Mouse (Mus musculus) heart, embryonic 16.5 days (tissue): ENCODE results near the gene Cttnbp2nl. TPM values are rescaled to one million over a fixed set of nuclear protein-coding genes. Genes with fewer than 3 reads are reported as not detected.

Experiments
- ATAC-seq: fragments of 200-750 bp; cut with Nextera tagmentation; replicated peaks from 2 replicates; pipeline ENCODE4 v1.8.0; 2017; ENCODE audit warnings: moderate number of reproducible peaks; ENCODE audit not compliant: insufficient read depth, low FRiP score; ENCODE audit errors: extremely low read depth
- H3K27ac ChIP-seq: fragments of 300-500 bp; sonication (generic); 2 replicates; pipeline ENCODE4 v1.5.1; 2014; ENCODE audit warnings: mild to moderate bottlenecking, low read length, control low read depth, moderate library complexity
- H3K27me3 ChIP-seq: fragments of 300-500 bp; sonication (generic); 2 replicates; pipeline ENCODE4 v1.6.1; 2014; ENCODE audit warnings: low read length, mixed read lengths; ENCODE audit not compliant: control insufficient read depth, insufficient read depth
- H3K36me3 ChIP-seq: fragments of 300-500 bp; sonication (generic); 2 replicates; pipeline ENCODE4 v1.6.1; 2014; ENCODE audit not compliant: control insufficient read depth, insufficient read depth
- H3K4me1 ChIP-seq: fragments of 300-500 bp; sonication (generic); 2 replicates; pipeline ENCODE4 v1.6.1; 2014; ENCODE audit warnings: low read length, mixed read lengths; ENCODE audit not compliant: control insufficient read depth, insufficient read depth
- H3K4me2 ChIP-seq: fragments of 300-500 bp; sonication (generic); 2 replicates; pipeline ENCODE4 v1.6.1; 2014; ENCODE audit warnings: low read depth, mild to moderate bottlenecking, control low read depth, low read length
- H3K4me3 ChIP-seq: fragments of 300-500 bp; sonication (generic); 2 replicates; pipeline ENCODE4 v1.5.1; 2014; ENCODE audit warnings: mild to moderate bottlenecking, control low read depth, low read length
- H3K9ac ChIP-seq: fragments of 300-500 bp; sonication (generic); 2 replicates; pipeline ENCODE4 v1.6.1; 2014; ENCODE audit warnings: low read length, control low read depth
- H3K9me3 ChIP-seq: fragments of 300-500 bp; sonication (generic); replicated peaks from 2 replicates; pipeline ENCODE4 v1.6.1; 2016; ENCODE audit warnings: low read length; ENCODE audit not compliant: control insufficient read depth
- WGBS: fragments of 180-500 bp; shearing (Covaris S2); extraction: QIAGEN DNeasy Blood & Tissue Kit; methylation state at CpG from one replicate; pipeline ENCODE4 v1.1.7; 2014; 5-methylcytosine and 5-hydroxymethylcytosine counted together
- polyA plus RNA-seq: library from polyadenylated mRNA; unstranded; fragments of >200 nt; fragmentation: Nextera tagmentation; extraction: Ambion mirVana; gene quantifications from 2 replicates; pipeline ENCODE4 v1.2.1, GENCODE M21; 2015

Gene Cttnbp2nl
- polyA plus RNA-seq, 1 experiment from 2014 or later = 19.4 TPM

GRCm38 (mm10) chr3:105090147-105090546, 37.2 kb upstream of the Cttnbp2nl start:
- Histone ChIP-seq H3K9me3 (no peaks in the 10 kb centered on the region), H3K36me3 (no peaks in the 10 kb centered on the region), H3K4me1 (no peaks in the 10 kb centered on the region), H3K4me3 (no peak overlapping the region), H3K27me3 (no peaks in the 10 kb centered on the region), H3K27ac (no peak overlapping the region), H3K9ac (no peak overlapping the region), H3K4me2 (no peak overlapping the region)
- WGBS = 81% methylated on average over 7 of the region's 7 CpGs
- ATAC-seq = no peak

DNA sequence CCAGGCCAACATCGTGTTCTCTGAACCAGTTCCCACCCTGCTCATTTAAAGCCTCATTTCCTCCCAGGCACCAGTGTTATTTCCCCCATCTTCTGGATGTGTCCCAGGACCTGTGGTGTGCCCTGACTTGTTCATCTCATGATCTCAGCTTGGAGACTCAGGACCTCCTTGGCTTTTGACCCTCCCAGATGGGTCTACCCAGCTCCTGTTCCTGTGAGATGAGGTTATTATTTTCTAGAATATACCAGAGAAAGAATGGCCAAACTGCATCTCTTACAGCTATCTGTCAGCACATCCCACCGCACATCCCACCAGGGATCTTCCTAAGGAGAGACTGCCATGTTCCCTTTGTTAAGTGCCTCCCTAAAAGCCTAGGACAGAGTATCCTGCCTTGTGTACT, 35.7 kb upstream of the Cttnbp2nl start:
- Histone ChIP-seq H3K27me3 (no peaks in the 10 kb centered on the region), H3K27ac (no peak overlapping the region), H3K4me3 (no peak overlapping the region), H3K4me2 (no peak overlapping the region), H3K4me1 (no peaks in the 10 kb centered on the region), H3K36me3 (no peaks in the 10 kb centered on the region), H3K9ac (no peak overlapping the region), H3K9me3 (no peaks in the 10 kb centered on the region)
- ATAC-seq = no peak
- 59% methylated on average over 2 of the region's 2 CpGs for WGBS

- H3K4me3 ChIP-seq = no peak overlapping the region
- no peak overlapping the region for H3K27ac ChIP-seq
- no peaks in the 10 kb centered on the region for H3K36me3 ChIP-seq
- H3K4me1 ChIP-seq = no peaks in the 10 kb centered on the region
- H3K4me2 ChIP-seq = no peak overlapping the region
- no peak overlapping the region for H3K9ac ChIP-seq
- no peaks in the 10 kb centered on the region for H3K27me3 ChIP-seq
- H3K9me3 ChIP-seq = no peaks in the 10 kb centered on the region
- WGBS = 46% methylated on average over 3 of the region's 3 CpGs
- ATAC-seq = peak; percentile 60
Measured at GRCm38 (mm10) chr3:105087344-105087743, 34.4 kb upstream of the Cttnbp2nl start.

- no peak overlapping the region for H3K27ac ChIP-seq
- H3K27me3 ChIP-seq = no peaks in the 10 kb centered on the region; the same call in 1 of the 2 replicates
- H3K9me3 ChIP-seq = no peaks in the 10 kb centered on the region
- H3K4me2 ChIP-seq = no peak overlapping the region
- no peak overlapping the region for H3K9ac ChIP-seq
- ATAC-seq = peak; percentile 76
- 19% methylated on average over 7 of the region's 7 CpGs for WGBS
- H3K4me1 ChIP-seq = no peaks in the 10 kb centered on the region
- H3K36me3 ChIP-seq = no peaks in the 10 kb centered on the region
- H3K4me3 ChIP-seq = no peak overlapping the region
Measured at GRCm38 (mm10) chr3:105078231-105078826, 25.4 kb upstream of the Cttnbp2nl start.

DNA sequence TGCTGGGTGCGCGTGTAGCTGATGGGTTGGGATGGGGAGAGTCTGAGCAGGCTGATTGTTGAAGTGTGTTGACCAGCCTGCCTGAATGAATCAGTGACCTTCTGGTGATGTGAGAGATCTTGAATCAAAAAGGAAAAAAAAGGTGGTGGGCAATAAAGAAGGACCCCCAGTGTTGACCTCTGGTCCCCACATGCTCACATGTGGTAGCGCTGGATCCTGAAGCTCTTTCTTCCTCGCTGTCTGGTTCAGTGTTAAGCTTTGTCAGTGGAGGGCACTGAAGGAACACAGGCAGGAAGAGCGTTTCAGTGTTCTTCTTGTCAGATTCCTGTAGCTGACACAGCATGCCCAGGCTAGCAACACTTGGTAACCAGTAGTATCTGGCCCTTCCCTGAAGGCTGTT, 22.9 kb upstream of the Cttnbp2nl start:
- no peaks in the 10 kb centered on the region for H3K9me3 ChIP-seq
- no peak overlapping the region for H3K4me2 ChIP-seq
- no peaks in the 10 kb centered on the region; the same call in 1 of the 2 replicates for H3K27me3 ChIP-seq
- no peaks in the 10 kb centered on the region for H3K4me1 ChIP-seq
- ATAC-seq = no peak
- H3K36me3 ChIP-seq = no peaks in the 10 kb centered on the region
- no peak overlapping the region for H3K4me3 ChIP-seq
- H3K9ac ChIP-seq = no peak overlapping the region
- no peak overlapping the region for H3K27ac ChIP-seq
- WGBS = 84% methylated on average over 5 of the region's 5 CpGs

DNA sequence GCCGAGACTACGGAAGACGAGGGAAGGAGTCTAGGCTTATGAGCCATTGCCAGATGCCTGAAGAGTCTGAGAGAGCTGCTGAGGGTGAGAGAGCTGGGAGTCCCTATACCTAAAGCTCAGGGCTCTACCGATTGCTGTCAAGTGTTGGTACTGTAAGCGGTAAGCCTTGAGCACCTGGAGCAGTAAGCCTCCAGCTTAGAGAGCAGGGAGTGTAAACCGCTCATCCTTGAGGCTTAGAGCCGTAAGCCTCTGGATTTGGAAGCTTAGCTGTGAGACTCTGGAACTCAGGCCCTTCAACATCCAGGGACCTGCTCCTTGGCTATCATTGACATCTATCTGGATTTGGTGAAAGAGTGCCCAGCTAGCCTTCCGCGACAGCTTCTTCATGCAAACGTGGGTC, 19.6 kb upstream of the Cttnbp2nl start:
- no peaks in the 10 kb centered on the region for H3K36me3 ChIP-seq
- no peak overlapping the region for H3K27ac ChIP-seq
- no peak overlapping the region for H3K4me2 ChIP-seq
- H3K9ac ChIP-seq = no peak overlapping the region
- no peak overlapping the region for H3K4me3 ChIP-seq
- ATAC-seq = no peak
- H3K9me3 ChIP-seq = no peaks in the 10 kb centered on the region
- H3K27me3 ChIP-seq = no peaks in the 10 kb centered on the region; the same call in 1 of the 2 replicates
- 83% methylated on average over 10 of the region's 10 CpGs for WGBS
- H3K4me1 ChIP-seq = no peaks in the 10 kb centered on the region

DNA sequence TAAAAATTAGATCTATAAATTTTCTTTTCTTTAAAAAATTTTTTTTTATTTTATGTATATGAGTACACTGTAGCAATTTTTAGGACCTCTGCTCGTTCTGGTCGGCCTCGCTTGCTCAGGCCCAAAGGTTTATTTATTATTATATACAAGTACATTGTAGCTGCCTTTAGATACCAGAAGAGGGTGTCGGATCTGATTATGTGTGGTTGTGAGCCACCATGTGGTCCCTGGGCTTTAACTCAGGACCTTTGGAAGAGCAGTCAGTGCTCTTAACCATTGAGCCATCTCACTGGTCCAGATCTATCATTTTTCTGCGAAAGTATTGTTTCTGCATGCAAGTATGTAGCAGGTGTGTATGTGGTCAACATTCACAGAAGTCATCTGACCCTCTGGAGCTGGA, 18.3 kb upstream of the Cttnbp2nl start:
- no peak overlapping the region for H3K9ac ChIP-seq
- H3K27ac ChIP-seq = no peak overlapping the region
- H3K27me3 ChIP-seq = no peaks in the 10 kb centered on the region; the same call in 1 of the 2 replicates
- no peaks in the 10 kb centered on the region for H3K36me3 ChIP-seq
- H3K4me1 ChIP-seq = no peaks in the 10 kb centered on the region
- ATAC-seq = no peak
- H3K4me3 ChIP-seq = no peak overlapping the region
- no peaks in the 10 kb centered on the region for H3K9me3 ChIP-seq
- WGBS = 87% methylated on average over 5 of the region's 5 CpGs
- H3K4me2 ChIP-seq = no peak overlapping the region

DNA sequence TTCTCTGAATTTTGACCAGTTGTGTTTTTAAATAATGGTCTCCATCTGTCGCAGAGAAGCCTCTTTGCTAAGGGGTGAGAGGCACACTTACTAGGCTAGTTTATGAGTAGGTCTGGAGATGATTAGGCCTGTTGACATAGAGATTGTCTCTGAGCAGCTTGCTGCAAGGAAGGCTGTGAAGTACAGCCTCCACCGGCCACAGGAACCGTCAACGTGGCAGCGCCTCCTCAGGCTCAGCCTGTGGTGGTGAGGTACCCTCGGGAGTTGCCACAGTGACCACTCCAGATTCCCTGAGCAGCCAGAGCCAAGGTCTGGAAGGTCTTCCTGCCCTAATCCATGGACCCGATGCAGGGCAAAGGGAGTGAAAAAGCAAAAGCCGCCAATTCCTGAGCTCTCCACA, 17.6 kb upstream of the Cttnbp2nl start:
- Histone ChIP-seq H3K4me1 (no peaks in the 10 kb centered on the region), H3K27me3 (no peaks in the 10 kb centered on the region; the same call in 1 of the 2 replicates), H3K9ac (no peak overlapping the region), H3K27ac (no peak overlapping the region), H3K9me3 (no peaks in the 10 kb centered on the region), H3K4me3 (no peak overlapping the region), H3K4me2 (no peak overlapping the region), H3K36me3 (no peaks in the 10 kb centered on the region)
- 56% methylated on average over 8 of the region's 8 CpGs for WGBS
- no peak for ATAC-seq

- no peaks in the 10 kb centered on the region for H3K27me3 ChIP-seq
- H3K9ac ChIP-seq = no peak within 1 kb of the TSS
- H3K9me3 ChIP-seq = no peaks in the 10 kb centered on the region
- WGBS = 80% methylated on average over 10 of the region's 10 CpGs
- no peak within 1 kb of the TSS for H3K4me2 ChIP-seq
- ATAC-seq = no peak
- H3K4me1 ChIP-seq = no peaks in the 10 kb centered on the region
- no peak within 1 kb of the TSS for H3K27ac ChIP-seq
- no peak within 1 kb of the TSS for H3K4me3 ChIP-seq
- no peaks in the 10 kb centered on the region for H3K36me3 ChIP-seq
Measured at GRCm38 (mm10) chr3:105066544-105066943, 13.6 kb upstream of the Cttnbp2nl start, which contains the start of gene 4930564D02Rik. 4930564D02Rik (plus strand) TSS chr3:105066844.
